ENCODE assay signal across 8 mouse cellular contexts in genomic region chr6:99388741-99389675, GRCm38 (mm10).
DNase-seq lines count a peak whose midpoint lies in the region; ATAC-seq and TF ChIP-seq lines count a peak whose summit lies in the region.

No protein-coding gene starts in this region.

- no peaks in the 10 kb centered on the region; the same call in 1 of the 2 replicates for H3K9me3 ChIP-seq in forebrain, embryonic 10.5 days
- H3K9me3 ChIP-seq in forebrain, embryonic 16.5 days (ENCODE audit: control insufficient read depth, low read length) = no peaks in the 10 kb centered on the region
- H3K9me3 ChIP-seq in ES-Bruce4 (replicated peaks; ENCODE audit: control insufficient read depth, insufficient read depth, low read length, poor library complexity, severe bottlenecking) = no peaks in the 10 kb centered on the region
- H3K9me3 ChIP-seq in heart, embryonic 11.5 days (replicated peaks; ENCODE audit: control insufficient read depth, low read length) = no peaks in the 10 kb centered on the region
- no peaks in the 10 kb centered on the region for H3K9me3 ChIP-seq in liver, embryonic 16.5 days (replicated peaks; ENCODE audit: control insufficient read depth, low read length)

- H3K9ac ChIP-seq in forebrain, embryonic 16.5 days (replicated peaks; ENCODE audit: low read depth, low read length) = no peak overlapping the region
- peak overlapping the region; percentile 11; the same call in 1 of the 2 replicates for H3K9ac ChIP-seq in ES-Bruce4 (ENCODE audit: low read depth, poor library complexity, severe bottlenecking)
- 0 out of 2 replicates have a peak overlapping the region, but pooled peaks have one; percentile 2 for H3K9ac ChIP-seq in heart, embryonic 11.5 days (ENCODE audit: low read depth, low read length)
- H3K9ac ChIP-seq in liver, embryonic 16.5 days (ENCODE audit: low read depth, low read length) = no peak overlapping the region

- no peak for TF ChIP-seq CTCF in ES-Bruce4 (IDR thresholded peaks at IDR 0.05; ENCODE audit: low read depth, low read length)

- no peak for TF ChIP-seq EP300 in ES-Bruce4 (IDR thresholded peaks at IDR 0.05; ENCODE audit: insufficient read depth, low read depth, low read length)

- H3K36me3 ChIP-seq in forebrain, embryonic 10.5 days (replicated peaks) = peaks cover 24% of the 10 kb centered on the region; the same call in 1 of the 2 replicates
- H3K36me3 ChIP-seq in forebrain, embryonic 16.5 days (ENCODE audit: control insufficient read depth, insufficient read depth) = no peaks in the 10 kb centered on the region
- H3K36me3 ChIP-seq in ES-Bruce4 (ENCODE audit: control insufficient read depth, insufficient read depth, low read length, poor library complexity, severe bottlenecking) = no peaks in the 10 kb centered on the region
- no peaks in the 10 kb centered on the region for H3K36me3 ChIP-seq in heart, embryonic 11.5 days (ENCODE audit: control insufficient read depth, insufficient read depth, low read length)
- no peaks in the 10 kb centered on the region for H3K36me3 ChIP-seq in liver, embryonic 16.5 days (ENCODE audit: control insufficient read depth, insufficient read depth)

- H3K27ac ChIP-seq in forebrain, embryonic 10.5 days = peak overlapping the region; percentile 45; the same call in 1 of the 2 replicates
- H3K27ac ChIP-seq in forebrain, embryonic 16.5 days (ENCODE audit: low read length) = no peak overlapping the region
- H3K27ac ChIP-seq in ES-Bruce4 (ENCODE audit: insufficient read depth, low read length) = no peak overlapping the region
- peak overlapping the region; percentile 60 for H3K27ac ChIP-seq in heart, embryonic 11.5 days (ENCODE audit: low read depth, low read length)
- H3K27ac ChIP-seq in liver, embryonic 16.5 days (ENCODE audit: low read length) = peak overlapping the region; percentile 69

- WGBS in forebrain, embryonic 10.5 days = 85% methylated on average over 19 of the region's 19 CpGs
- WGBS in forebrain, embryonic 16.5 days = 69% methylated on average over 19 of the region's 19 CpGs
- WGBS in heart, embryonic 11.5 days (ENCODE audit: insufficient replicate concordance) = 59% methylated on average over 19 of the region's 19 CpGs
- WGBS in liver, embryonic 16.5 days (ENCODE audit: insufficient replicate concordance) = 24% methylated on average over 19 of the region's 19 CpGs

- no peak for ATAC-seq in forebrain, embryonic 16.5 days
- no peak for ATAC-seq in heart, embryonic 11.5 days (replicated peaks; ENCODE audit: insufficient number of reproducible peaks, low FRiP score, low TSS enrichment)
- ATAC-seq in liver, embryonic 16.5 days (ENCODE audit: low read depth) = peak; percentile 37; the same call in 1 of the 2 replicates

- H3K4me2 ChIP-seq in forebrain, embryonic 16.5 days (ENCODE audit: low read length) = no peak overlapping the region
- H3K4me2 ChIP-seq in heart, embryonic 11.5 days = no peak overlapping the region
- H3K4me2 ChIP-seq in liver, embryonic 16.5 days (ENCODE audit: low read depth, low read length) = no peak overlapping the region

- peaks cover 31% of the 10 kb centered on the region; the same call in 1 of the 2 replicates for H3K4me1 ChIP-seq in forebrain, embryonic 10.5 days
- H3K4me1 ChIP-seq in forebrain, embryonic 16.5 days (replicated peaks; ENCODE audit: control insufficient read depth, insufficient read depth, low read length) = no peaks in the 10 kb centered on the region; the same call in 1 of the 2 replicates
- H3K4me1 ChIP-seq in ES-Bruce4 (ENCODE audit: control insufficient read depth, insufficient read depth, low read length) = peaks cover 4% of the 10 kb centered on the region
- peaks cover 8% of the 10 kb centered on the region for H3K4me1 ChIP-seq in heart, embryonic 11.5 days (ENCODE audit: control insufficient read depth, insufficient read depth, low read length)
- H3K4me1 ChIP-seq in liver, embryonic 16.5 days (ENCODE audit: control insufficient read depth, low read depth, low read length) = peaks cover 4% of the 10 kb centered on the region

- no peaks in the 10 kb centered on the region for H3K27me3 ChIP-seq in forebrain, embryonic 10.5 days (ENCODE audit: poor library complexity, severe bottlenecking)
- no peaks in the 10 kb centered on the region for H3K27me3 ChIP-seq in forebrain, embryonic 16.5 days (replicated peaks; ENCODE audit: control insufficient read depth, insufficient read depth, low read length)
- no peaks in the 10 kb centered on the region for H3K27me3 ChIP-seq in ES-Bruce4 (ENCODE audit: control insufficient read depth, insufficient read depth, low read length, poor library complexity, severe bottlenecking)
- no peaks in the 10 kb centered on the region for H3K27me3 ChIP-seq in heart, embryonic 11.5 days (ENCODE audit: control insufficient read depth, insufficient read depth, low read length)
- no peaks in the 10 kb centered on the region for H3K27me3 ChIP-seq in liver, embryonic 16.5 days (ENCODE audit: control insufficient read depth, insufficient read depth, low read depth, low read length)

- no peak overlapping the region for H3K4me3 ChIP-seq in forebrain, embryonic 10.5 days
- no peak overlapping the region for H3K4me3 ChIP-seq in forebrain, embryonic 16.5 days (replicated peaks; ENCODE audit: low read length)
- H3K4me3 ChIP-seq in ES-Bruce4 (ENCODE audit: low read depth, low read length) = 0 out of 2 replicates have a peak overlapping the region, but pooled peaks have one; percentile 4
- no peak overlapping the region for H3K4me3 ChIP-seq in heart, embryonic 11.5 days (ENCODE audit: low read depth, low read length)
- no peak overlapping the region for H3K4me3 ChIP-seq in liver, embryonic 16.5 days (ENCODE audit: low read depth, low read length)

- TF ChIP-seq POLR2A in ES-Bruce4 (IDR thresholded peaks at IDR 0.05; ENCODE audit: insufficient read depth, low read length) = no peak

- DNase-seq in forebrain, embryonic 10.5 days (ENCODE audit: extremely low spot score, low spot score) = no peak
- peak; percentile 82 to 85 for DNase-seq in spleen, postnatal 36 days (ENCODE audit: low spot score in 2 of 2)
- DNase-seq in right cerebral cortex, adult 2 months (ENCODE audit: low spot score in 2 of 2) = no peak
- DNase-seq in embryo, embryonic 11 days = no peak

Comparison
In these comparisons a context has a peak if more than half of its experiments do, and no peak if none do; other contexts are left out.
1. H3K27ac ChIP-seq: peak in forebrain, embryonic 10.5 days (single experiment), heart, embryonic 11.5 days (single experiment) and liver, embryonic 16.5 days (single experiment); none in forebrain, embryonic 16.5 days (single experiment) and ES-Bruce4 (single experiment).
2. DNase-seq: peak in spleen, postnatal 36 days (2 of 2); none in forebrain, embryonic 10.5 days (single experiment), right cerebral cortex, adult 2 months (0 of 2) and embryo, embryonic 11 days (single experiment).
3. H3K9ac ChIP-seq: peak in ES-Bruce4 (single experiment) and heart, embryonic 11.5 days (single experiment); none in forebrain, embryonic 16.5 days (single experiment) and liver, embryonic 16.5 days (single experiment).